Mouse (Mus musculus): Measurements from ENCODE around the gene Pkd1l3. TPM values are rescaled to one million over a fixed set of nuclear protein-coding genes. Genes with fewer than 3 reads are reported as not detected.

The Pkd1l3 gene
- polyA plus RNA-seq, 1 experiment from 2014 or later: 0.09 TPM

GRCm38 (mm10) chr8:109691769-109692168 is 77.5 kb downstream of the Pkd1l3 start:
- H3K9ac ChIP-seq (ENCODE audit: low read depth, low read length): 0 out of 2 replicates have a peak overlapping the region, but pooled peaks have one; percentile 13
- ATAC-seq: no peak
- H3K27me3 ChIP-seq (replicated peaks; ENCODE audit: control insufficient read depth, insufficient read depth, low read length): no peaks in the 10 kb centered on the region
- H3K27ac ChIP-seq (ENCODE audit: low read length): no peak overlapping the region
- 49% methylated on average over 5 of the region's 5 CpGs for WGBS
- peak overlapping the region; percentile 98 for H3K4me3 ChIP-seq (ENCODE audit: low read length)
- H3K4me2 ChIP-seq (ENCODE audit: low read depth, low read length): peak overlapping the region; percentile 64
- no peaks in the 10 kb centered on the region for H3K9me3 ChIP-seq (ENCODE audit: control insufficient read depth, low read length)
- no peaks in the 10 kb centered on the region for H3K36me3 ChIP-seq (ENCODE audit: control insufficient read depth, insufficient read depth, low read length)
- peaks cover 22% of the 10 kb centered on the region for H3K4me1 ChIP-seq (ENCODE audit: control insufficient read depth, insufficient read depth, low read length)

GRCm38 (mm10) chr8:109692443-109693145 is 78.3 kb downstream of the Pkd1l3 start:
- Histone ChIP-seq H3K9ac (ENCODE audit: low read depth, low read length) (peak overlapping the region; percentile 97), H3K27me3 (replicated peaks; ENCODE audit: control insufficient read depth, insufficient read depth, low read length) (no peaks in the 10 kb centered on the region), H3K36me3 (ENCODE audit: control insufficient read depth, insufficient read depth, low read length) (no peaks in the 10 kb centered on the region), H3K4me3 (ENCODE audit: low read length) (peak overlapping the region; percentile 98), H3K27ac (ENCODE audit: low read length) (peak overlapping the region; percentile 80), H3K4me1 (ENCODE audit: control insufficient read depth, insufficient read depth, low read length) (peaks cover 22% of the 10 kb centered on the region), H3K4me2 (ENCODE audit: low read depth, low read length) (peak overlapping the region; percentile 64), H3K9me3 (ENCODE audit: control insufficient read depth, low read length) (no peaks in the 10 kb centered on the region)
- WGBS: under 1% methylated on average over 38 of the region's 38 CpGs
- peak; percentile 82 for ATAC-seq

- Histone ChIP-seq H3K9me3 (ENCODE audit: control insufficient read depth, low read length) (no peaks in the 10 kb centered on the region), H3K9ac (ENCODE audit: low read depth, low read length) (peak within 1 kb of the TSS; percentile 97), H3K4me2 (ENCODE audit: low read depth, low read length) (peak within 1 kb of the TSS; percentile 86), H3K27ac (ENCODE audit: low read length) (peak within 1 kb of the TSS; percentile 80), H3K27me3 (replicated peaks; ENCODE audit: control insufficient read depth, insufficient read depth, low read length) (no peaks in the 10 kb centered on the region), H3K36me3 (ENCODE audit: control insufficient read depth, insufficient read depth, low read length) (no peaks in the 10 kb centered on the region), H3K4me1 (ENCODE audit: control insufficient read depth, insufficient read depth, low read length) (peaks cover 22% of the 10 kb centered on the region), H3K4me3 (ENCODE audit: low read length) (peak within 1 kb of the TSS; percentile 98)
- under 1% methylated on average over 57 of the region's 57 CpGs for WGBS
- peak; percentile 99 for ATAC-seq
Observed at GRCm38 (mm10) chr8:109693146-109693900, 79.0 kb downstream of the Pkd1l3 start, which contains the start of gene Ist1. TSS of gene Ist1 (minus strand) at chr8:109693260.

- H3K9ac ChIP-seq (ENCODE audit: low read depth, low read length): no peak overlapping the region
- H3K36me3 ChIP-seq (ENCODE audit: control insufficient read depth, insufficient read depth, low read length): no peaks in the 10 kb centered on the region
- peaks cover 22% of the 10 kb centered on the region for H3K4me1 ChIP-seq (ENCODE audit: control insufficient read depth, insufficient read depth, low read length)
- no peak overlapping the region; the same call in 1 of the 2 replicates for H3K4me3 ChIP-seq (ENCODE audit: low read length)
- WGBS: 52% methylated on average over 6 of the region's 6 CpGs
- H3K4me2 ChIP-seq (ENCODE audit: low read depth, low read length): no peak overlapping the region
- no peaks in the 10 kb centered on the region for H3K27me3 ChIP-seq (replicated peaks; ENCODE audit: control insufficient read depth, insufficient read depth, low read length)
- H3K9me3 ChIP-seq (ENCODE audit: control insufficient read depth, low read length): no peaks in the 10 kb centered on the region
- no peak overlapping the region for H3K27ac ChIP-seq (ENCODE audit: low read length)
- ATAC-seq: no peak
Observed at GRCm38 (mm10) chr8:109694154-109694553, 79.8 kb downstream of the Pkd1l3 start.

GRCm38 (mm10) chr8:109697754-109698153 is 83.4 kb downstream of the Pkd1l3 start:
- no peak overlapping the region for H3K4me3 ChIP-seq (ENCODE audit: low read length)
- no peaks in the 10 kb centered on the region for H3K9me3 ChIP-seq (ENCODE audit: control insufficient read depth, low read length)
- H3K9ac ChIP-seq (ENCODE audit: low read depth, low read length): no peak overlapping the region
- 89% methylated on average over 1 of the region's 1 CpGs for WGBS
- no peak overlapping the region for H3K4me2 ChIP-seq (ENCODE audit: low read depth, low read length)
- H3K4me1 ChIP-seq (ENCODE audit: control insufficient read depth, insufficient read depth, low read length): peaks cover 8% of the 10 kb centered on the region
- no peaks in the 10 kb centered on the region for H3K36me3 ChIP-seq (ENCODE audit: control insufficient read depth, insufficient read depth, low read length)
- no peak for ATAC-seq
- no peaks in the 10 kb centered on the region for H3K27me3 ChIP-seq (replicated peaks; ENCODE audit: control insufficient read depth, insufficient read depth, low read length)
- H3K27ac ChIP-seq (ENCODE audit: low read length): no peak overlapping the region

GRCm38 (mm10) chr8:109698477-109698876 is 84.2 kb downstream of the Pkd1l3 start:
- Histone ChIP-seq H3K36me3 (ENCODE audit: control insufficient read depth, insufficient read depth, low read length) (no peaks in the 10 kb centered on the region), H3K4me2 (ENCODE audit: low read depth, low read length) (no peak overlapping the region), H3K9me3 (ENCODE audit: control insufficient read depth, low read length) (no peaks in the 10 kb centered on the region), H3K27me3 (replicated peaks; ENCODE audit: control insufficient read depth, insufficient read depth, low read length) (no peaks in the 10 kb centered on the region), H3K9ac (ENCODE audit: low read depth, low read length) (no peak overlapping the region), H3K4me3 (ENCODE audit: low read length) (no peak overlapping the region), H3K27ac (ENCODE audit: low read length) (no peak overlapping the region), H3K4me1 (ENCODE audit: control insufficient read depth, insufficient read depth, low read length) (peaks cover 8% of the 10 kb centered on the region)
- ATAC-seq: no peak
- 81% methylated on average over 3 of the region's 3 CpGs for WGBS

GRCm38 (mm10) chr8:109704565-109705319 is 90.4 kb downstream of the Pkd1l3 start:
- Histone ChIP-seq H3K4me1 (ENCODE audit: control insufficient read depth, insufficient read depth, low read length) (peaks cover 13% of the 10 kb centered on the region), H3K4me3 (ENCODE audit: low read length) (peak overlapping the region; percentile 94), H3K9me3 (ENCODE audit: control insufficient read depth, low read length) (no peaks in the 10 kb centered on the region), H3K9ac (ENCODE audit: low read depth, low read length) (peak overlapping the region; percentile 99), H3K27me3 (replicated peaks; ENCODE audit: control insufficient read depth, insufficient read depth, low read length) (no peaks in the 10 kb centered on the region), H3K4me2 (ENCODE audit: low read depth, low read length) (peak overlapping the region; percentile 87), H3K27ac (ENCODE audit: low read length) (0 out of 2 replicates have a peak overlapping the region, but pooled peaks have one; percentile 34), H3K36me3 (ENCODE audit: control insufficient read depth, insufficient read depth, low read length) (no peaks in the 10 kb centered on the region)
- ATAC-seq: no peak; the same call in none of the 2 replicates
- WGBS: 7% methylated on average over 24 of the region's 24 CpGs

- H3K27ac ChIP-seq (ENCODE audit: low read length): peak within 1 kb of the TSS; percentile 91
- H3K9ac ChIP-seq (ENCODE audit: low read depth, low read length): peak within 1 kb of the TSS; percentile 99
- under 1% methylated on average over 93 of the region's 100 CpGs for WGBS
- peak; percentile 92 for ATAC-seq
- H3K9me3 ChIP-seq (ENCODE audit: control insufficient read depth, low read length): no peaks in the 10 kb centered on the region
- H3K4me3 ChIP-seq (ENCODE audit: low read length): peak within 1 kb of the TSS; percentile 94
- H3K4me2 ChIP-seq (ENCODE audit: low read depth, low read length): peak within 1 kb of the TSS; percentile 87
- H3K4me1 ChIP-seq (ENCODE audit: control insufficient read depth, insufficient read depth, low read length): peaks cover 13% of the 10 kb centered on the region
- H3K27me3 ChIP-seq (replicated peaks; ENCODE audit: control insufficient read depth, insufficient read depth, low read length): no peaks in the 10 kb centered on the region
- H3K36me3 ChIP-seq (ENCODE audit: control insufficient read depth, insufficient read depth, low read length): no peaks in the 10 kb centered on the region
Observed at GRCm38 (mm10) chr8:109705320-109706075, 91.2 kb downstream of the Pkd1l3 start, which contains the start of gene Zfp821. TSS of gene Zfp821 (plus strand) at chr8:109705546.
